Mouse (Mus musculus): ENCODE measurements around the gene Ccl21a.
"Not testable (repeated sequence)": the region's sequence is repeated elsewhere in the genome, so short reads cannot be mapped to it uniquely, and the experiment has no call there.

DNA sequence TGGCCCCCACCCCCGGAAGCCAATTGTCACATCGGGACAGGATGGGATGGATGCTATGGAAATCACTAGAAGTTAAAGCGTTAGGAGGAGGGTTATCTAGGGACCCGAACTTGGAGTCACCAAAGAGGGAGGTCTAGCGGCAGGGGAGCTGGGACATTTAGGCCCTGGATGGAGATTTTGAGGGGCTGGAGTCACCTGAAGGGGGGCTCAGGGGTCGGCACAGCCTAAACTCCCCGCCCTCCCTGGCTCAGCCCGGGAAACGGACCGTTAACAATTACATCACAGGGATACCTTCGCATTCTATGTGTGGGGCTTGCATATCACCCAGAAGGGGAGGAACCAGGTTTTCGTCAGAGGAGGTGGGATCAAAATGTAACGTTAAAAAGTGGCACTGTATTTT is 38.5 kb downstream of the Ccl21a start, which contains the start of gene 4930578G10Rik:
- TF ChIP-seq CTCF (IDR thresholded peaks at IDR 0.05; ENCODE audit: insufficient read depth, low read length); POLR2A (IDR thresholded peaks at IDR 0.05; ENCODE audit: borderline replicate concordance, extremely low read depth, low read depth, low read length): not testable (repeated sequence)

All from lung, adult 2 months (tissue).